In genomic region chr9:42405736-42406135, GRCm38 (mm10) we compare ENCODE assay signal across 18 mouse cellular contexts. TPM values are rescaled to one million over a fixed set of nuclear protein-coding genes. Genes with fewer than 3 reads are reported as not detected.
"Had no signal": no experiment of that assay in that cellular context is flagged by ENCODE, and none has a peak within 500 bp of the region (broad histone marks: within the 10 kb centered on the region; RNA-seq: fewer than 3 reads in every experiment).

No protein-coding gene starts in this region.

- H3K4me3 ChIP-seq: intestine, embryonic 15.5 days; limb, embryonic 10.5 days; liver, embryonic 15.5 days; midbrain, embryonic 10.5 days; myocyte; neural tube, embryonic 12.5 days had no signal

- H3K9me3 ChIP-seq: intestine, embryonic 15.5 days; limb, embryonic 10.5 days; liver, embryonic 15.5 days; midbrain, embryonic 10.5 days; neural tube, embryonic 12.5 days had no signal

- H3K9ac ChIP-seq: intestine, embryonic 15.5 days; liver, embryonic 15.5 days; neural tube, embryonic 12.5 days had no signal

- H3K27ac ChIP-seq: intestine, embryonic 15.5 days; limb, embryonic 10.5 days; liver, embryonic 15.5 days; midbrain, embryonic 10.5 days; neural tube, embryonic 12.5 days had no signal

- H3K4me1 ChIP-seq: intestine, embryonic 15.5 days; limb, embryonic 10.5 days; liver, embryonic 15.5 days had no signal

- H3K36me3 ChIP-seq: intestine, embryonic 15.5 days; limb, embryonic 10.5 days; liver, embryonic 15.5 days; midbrain, embryonic 10.5 days; neural tube, embryonic 12.5 days had no signal

- H3K27me3 ChIP-seq: intestine, embryonic 15.5 days; neural tube, embryonic 12.5 days had no signal

- H3K4me2 ChIP-seq: intestine, embryonic 15.5 days; liver, embryonic 11.5 days; liver, embryonic 15.5 days; neural tube, embryonic 12.5 days had no signal

- ATAC-seq: intestine, embryonic 15.5 days had no signal

- DNase-seq: kidney, adult 18-20 months; kidney, postnatal 10 days; lung, adult 2 months; lung, postnatal 10 days; lung, postnatal 4 days; midbrain, embryonic 14.5 days; right cerebral cortex, postnatal 14 days; spleen, adult 18-20 months; thymus, adult 2 months; thymus, postnatal 25 days had no signal

RNA-seq across cellular contexts. Expression of gene Tecta, which starts 6.0 kb away (rescaled TPM):
- total RNA-seq: megakaryocyte, adult 5-6 weeks had no signal
